Mouse (Mus musculus) limb, embryonic 13.5 days (tissue): Measurements from ENCODE around the gene Ptprn. TPM values are rescaled to one million over a fixed set of nuclear protein-coding genes. Genes with fewer than 3 reads are reported as not detected.
"Not testable (repeated sequence)": the region's sequence is repeated elsewhere in the genome, so short reads cannot be mapped to it uniquely, and the experiment has no call there.

Experiments used
- ATAC-seq: fragments of 200-750 bp; cut with Nextera tagmentation; 2 replicates; pipeline ENCODE4 v1.8.0; 2017; ENCODE audit warnings: low read depth, moderate number of reproducible peaks, moderate TSS enrichment; ENCODE audit not compliant: low FRiP score
- H3K27ac ChIP-seq: fragments of 300-500 bp; sonication (generic); 2 replicates; pipeline ENCODE4 v1.5.1; 2015; ENCODE audit warnings: inconsistent platforms, mild to moderate bottlenecking, moderate library complexity
- H3K27me3 ChIP-seq: fragments of 300-500 bp; sonication (generic); 2 replicates; pipeline ENCODE4 v1.6.1; 2015; ENCODE audit warnings: mild to moderate bottlenecking, inconsistent platforms
- H3K36me3 ChIP-seq: fragments of 300-500 bp; sonication (generic); 2 replicates; pipeline ENCODE4 v1.6.1; 2015; ENCODE audit warnings: inconsistent platforms, mild to moderate bottlenecking, moderate library complexity
- H3K4me1 ChIP-seq: fragments of 300-500 bp; sonication (generic); 2 replicates; pipeline ENCODE4 v1.6.1; 2015; ENCODE audit warnings: inconsistent platforms
- H3K4me2 ChIP-seq: fragments of 300-500 bp; sonication (generic); replicated peaks from 2 replicates; pipeline ENCODE4 v1.6.1; 2015; ENCODE audit warnings: inconsistent platforms, mild to moderate bottlenecking, moderate library complexity
- H3K4me3 ChIP-seq: fragments of 300-500 bp; sonication (generic); 2 replicates; pipeline ENCODE4 v1.5.1; 2015; ENCODE audit warnings: moderate library complexity, mild to moderate bottlenecking, inconsistent platforms
- H3K9ac ChIP-seq: fragments of 300-500 bp; sonication (generic); 2 replicates; pipeline ENCODE4 v1.6.1; 2015; ENCODE audit warnings: mild to moderate bottlenecking, inconsistent platforms
- H3K9me3 ChIP-seq: fragments of 300-500 bp; sonication (generic); 2 replicates; pipeline ENCODE4 v1.6.1; 2016; ENCODE audit warnings: inconsistent platforms
- WGBS: fragments of 180-500 bp; shearing (Covaris S2); methylation state at CpG from one replicate; pipeline ENCODE4 v1.1.7; 2015; 5-methylcytosine and 5-hydroxymethylcytosine counted together
- polyA plus RNA-seq: library from polyadenylated mRNA; unstranded; fragments of >200 nt; fragmentation: Nextera tagmentation; extraction: Ambion mirVana; gene quantifications from 2 replicates; pipeline ENCODE4 v1.2.1, GENCODE M21; 2015

Ptprn gene
- polyA plus RNA-seq, 1 experiment from 2014 or later: 0.24 TPM

DNA sequence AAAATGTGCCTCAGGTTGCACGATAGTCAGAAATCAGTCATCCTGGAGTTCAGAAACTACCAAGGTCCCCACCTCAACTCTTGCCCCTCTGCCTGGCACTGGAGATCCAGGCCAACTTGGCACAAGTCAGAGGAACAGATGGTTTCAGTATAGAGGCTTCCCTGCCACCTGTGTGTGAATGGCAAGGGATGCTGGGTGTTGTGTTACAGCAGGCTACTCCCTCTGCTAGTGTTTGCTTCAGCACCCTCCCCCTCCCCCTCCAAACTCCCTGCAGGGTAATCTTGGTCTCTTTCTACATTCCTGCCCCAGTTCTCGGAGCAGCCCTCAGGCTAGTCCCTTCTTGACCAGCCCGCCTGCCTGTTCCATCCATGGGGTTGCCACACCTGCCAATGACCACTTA lies 13.8 kb downstream of the Ptprn start:
- ATAC-seq: no peak
- Histone ChIP-seq H3K4me2 (no peak overlapping the region), H3K9ac (no peak overlapping the region), H3K9me3 (no peaks in the 10 kb centered on the region), H3K4me3 (no peak overlapping the region), H3K27ac (no peak overlapping the region), H3K36me3 (no peaks in the 10 kb centered on the region; the same call in 1 of the 2 replicates), H3K4me1 (peaks cover 18% of the 10 kb centered on the region), H3K27me3 (peaks cover 10% of the 10 kb centered on the region; the same call in 1 of the 2 replicates)
- 35% methylated on average over 3 of the region's 3 CpGs for WGBS

DNA sequence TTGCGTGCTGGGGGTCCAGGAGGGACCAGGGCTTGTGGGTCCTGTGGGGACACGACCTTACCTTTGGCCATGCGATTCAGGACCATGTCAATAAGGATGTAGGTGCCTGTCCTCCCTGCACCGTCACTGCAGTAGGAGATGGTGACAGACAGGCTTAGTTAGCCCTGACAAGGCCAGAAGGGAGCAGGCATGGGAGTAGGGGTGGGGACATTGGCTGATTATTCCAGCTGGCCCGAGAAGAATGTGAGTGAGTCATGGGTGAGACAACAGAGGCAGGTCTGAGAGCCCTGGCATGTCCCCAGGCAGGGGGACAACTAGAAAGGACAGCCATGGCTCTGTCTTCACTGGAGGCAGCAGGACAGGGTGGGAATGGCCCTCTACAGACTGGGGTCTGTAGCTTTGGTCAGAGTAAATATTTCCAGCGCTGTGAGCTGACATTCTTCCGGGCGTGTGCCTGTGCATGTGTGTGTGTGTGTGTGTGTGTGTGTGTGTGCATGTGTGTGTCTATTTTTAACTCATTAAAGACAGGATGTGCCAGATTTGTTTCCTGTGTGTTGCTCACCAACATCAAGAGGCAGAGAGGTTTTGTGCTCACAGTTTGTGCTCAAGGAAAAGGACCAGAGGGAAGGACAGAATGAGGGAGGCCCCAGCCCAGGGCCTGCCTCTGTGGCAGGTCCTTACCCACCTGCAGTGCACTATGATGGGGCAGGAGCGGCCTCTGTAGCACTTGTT lies 16.1 kb downstream of the Ptprn start:
- ATAC-seq: no peak
- no peak overlapping the region for H3K4me3 ChIP-seq
- peaks cover 13% of the 10 kb centered on the region for H3K36me3 ChIP-seq
- peak overlapping the region; percentile 13 for H3K9ac ChIP-seq
- no peak overlapping the region for H3K4me2 ChIP-seq
- no peak overlapping the region; the same call in 1 of the 2 replicates for H3K27ac ChIP-seq
- peaks cover 18% of the 10 kb centered on the region for H3K4me1 ChIP-seq
- H3K9me3 ChIP-seq: no peaks in the 10 kb centered on the region
- peaks cover 10% of the 10 kb centered on the region; the same call in 1 of the 2 replicates for H3K27me3 ChIP-seq
- WGBS: 49% methylated on average over 9 of the region's 9 CpGs

DNA sequence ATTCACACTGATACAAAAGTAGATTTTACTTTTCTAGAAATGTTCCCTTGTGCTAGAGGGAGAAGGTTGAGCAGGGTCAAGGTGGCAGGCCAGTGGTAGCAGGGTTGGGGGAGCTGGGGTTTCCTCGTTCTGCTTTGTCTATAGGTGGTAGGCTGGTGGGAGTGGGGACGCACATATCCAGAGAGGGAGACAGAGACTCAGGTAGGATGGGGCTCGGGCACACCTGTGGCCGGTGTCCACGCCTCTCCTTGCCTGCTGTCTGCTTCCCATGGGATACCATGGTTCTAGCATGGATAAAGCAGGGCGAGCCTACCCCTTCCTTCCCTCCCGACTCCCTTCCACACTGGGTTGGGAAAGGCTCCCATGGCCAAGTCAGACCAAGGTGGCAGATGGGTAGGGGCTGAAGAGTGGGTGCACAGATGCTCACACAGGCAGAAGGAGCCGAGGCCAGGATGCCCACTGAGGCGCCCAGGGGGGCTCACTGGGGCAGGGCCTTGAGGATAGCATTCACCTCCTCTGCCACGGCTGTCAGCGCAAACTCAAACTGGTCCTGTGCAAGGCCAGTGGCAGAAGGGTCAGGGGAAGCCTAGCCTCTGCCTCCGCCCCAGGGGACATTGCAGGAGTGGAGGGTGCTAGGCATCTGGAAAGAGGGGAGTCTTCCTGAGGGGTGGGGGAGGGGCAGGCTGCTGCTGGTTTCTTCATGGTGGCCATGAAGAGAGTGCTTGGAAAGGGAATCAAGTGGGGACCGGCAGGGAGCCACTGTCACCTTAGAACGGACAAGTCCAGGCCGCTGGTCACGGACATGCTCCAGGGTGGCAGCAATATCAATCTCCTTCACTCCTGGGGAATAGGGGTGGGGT lies 17.0 kb downstream of the Ptprn start:
- 78% methylated on average over 16 of the region's 16 CpGs for WGBS
- Histone ChIP-seq H3K4me3 (no peak overlapping the region), H3K27me3 (peaks cover 3% of the 10 kb centered on the region; the same call in 1 of the 2 replicates), H3K9me3 (no peaks in the 10 kb centered on the region), H3K4me2 (no peak overlapping the region), H3K27ac (no peak overlapping the region), H3K4me1 (peaks cover 18% of the 10 kb centered on the region), H3K36me3 (peaks cover 18% of the 10 kb centered on the region), H3K9ac (0 out of 2 replicates have a peak overlapping the region, but pooled peaks have one; percentile 13)
- ATAC-seq: no peak

DNA sequence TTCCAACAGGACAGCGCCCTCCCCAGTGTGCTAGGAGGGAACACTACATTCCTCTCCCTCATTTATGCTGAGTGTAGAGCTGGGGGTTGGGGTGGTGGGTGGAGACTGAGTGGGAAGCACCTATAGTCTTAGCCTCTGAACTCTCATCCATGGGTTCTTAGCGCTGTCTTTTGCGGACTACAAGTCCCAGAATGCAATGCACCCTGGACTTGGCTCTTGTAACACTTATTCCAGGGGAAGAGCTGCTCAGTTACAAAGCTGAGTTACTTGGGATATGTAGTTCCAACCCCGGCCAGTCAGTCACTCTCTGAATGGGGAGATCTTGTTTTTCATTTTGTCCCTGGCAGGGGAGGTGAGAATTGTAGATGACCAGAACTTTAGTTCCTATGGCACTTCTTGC lies 19.5 kb downstream of the Ptprn start:
- no peak overlapping the region for H3K4me2 ChIP-seq
- no peaks in the 10 kb centered on the region for H3K9me3 ChIP-seq
- no peak overlapping the region for H3K9ac ChIP-seq
- 24% methylated on average over 4 of the region's 4 CpGs for WGBS
- H3K27ac ChIP-seq: no peak overlapping the region
- H3K4me1 ChIP-seq: peaks cover 10% of the 10 kb centered on the region
- H3K4me3 ChIP-seq: no peak overlapping the region
- peak; percentile 60; the same call in 1 of the 2 replicates for ATAC-seq
- H3K36me3 ChIP-seq: peaks cover 36% of the 10 kb centered on the region
- H3K27me3 ChIP-seq: no peaks in the 10 kb centered on the region

DNA sequence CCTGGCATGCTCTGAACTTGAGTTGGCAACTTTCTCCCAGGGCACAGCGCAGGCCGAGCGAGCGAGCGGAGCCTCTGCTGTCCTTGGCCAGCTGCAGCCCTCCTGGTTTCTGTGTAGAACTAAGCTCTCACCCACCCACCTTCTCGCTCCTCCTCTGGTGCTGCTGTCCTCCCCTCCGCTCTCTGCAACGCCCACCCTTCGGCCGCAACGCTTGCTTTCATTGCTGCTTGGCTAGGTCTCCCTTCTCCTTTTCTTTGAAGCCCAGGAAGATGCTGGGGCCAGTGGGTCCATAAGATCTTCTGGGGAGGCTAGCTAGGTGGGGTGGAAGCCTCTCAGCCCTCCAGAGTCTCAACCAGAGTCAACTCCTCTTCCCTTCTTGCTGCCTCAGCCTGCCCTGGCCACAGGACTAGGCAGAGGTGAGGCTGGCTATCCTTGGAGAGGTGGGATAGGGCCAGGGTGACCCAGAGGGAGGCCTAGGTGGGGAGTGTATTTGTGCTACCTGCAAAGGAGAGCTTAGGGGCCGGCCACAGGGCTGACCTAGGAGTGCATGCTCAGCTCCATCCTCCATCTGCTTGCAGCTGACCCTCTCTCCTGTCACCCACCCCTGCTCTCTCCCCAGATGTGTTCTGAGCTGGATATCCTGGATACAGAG lies 20.0 kb downstream of the Ptprn start:
- no peak for ATAC-seq
- H3K9ac ChIP-seq: no peak overlapping the region
- H3K4me3 ChIP-seq: no peak overlapping the region
- H3K4me1 ChIP-seq: peaks cover 13% of the 10 kb centered on the region
- peaks cover 40% of the 10 kb centered on the region for H3K36me3 ChIP-seq
- H3K27me3 ChIP-seq: no peaks in the 10 kb centered on the region
- WGBS: 89% methylated on average over 12 of the region's 12 CpGs
- H3K4me2 ChIP-seq: no peak overlapping the region
- no peak overlapping the region for H3K27ac ChIP-seq
- no peaks in the 10 kb centered on the region for H3K9me3 ChIP-seq

DNA sequence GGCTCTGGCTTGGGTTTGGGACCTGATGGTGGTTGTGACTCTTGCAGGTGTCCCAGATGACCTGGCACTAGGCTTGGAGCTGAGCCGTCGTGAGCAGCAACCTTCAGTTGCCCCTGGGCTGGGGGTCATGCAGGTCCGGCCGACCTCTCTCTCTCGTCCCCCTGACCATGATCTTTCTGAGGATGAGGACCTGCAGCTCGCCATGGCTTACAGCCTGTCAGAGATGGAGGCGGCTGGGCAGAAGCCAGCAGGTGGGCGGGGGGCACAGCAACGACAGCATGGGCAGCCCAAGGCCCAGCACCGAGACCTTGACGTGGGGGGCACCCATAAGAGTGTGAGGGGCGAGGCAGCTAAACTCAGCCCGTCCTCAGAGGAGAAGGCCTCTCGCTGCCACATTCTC lies 20.9 kb downstream of the Ptprn start:
- Histone ChIP-seq H3K4me1 (peaks cover 11% of the 10 kb centered on the region), H3K27me3 (no peaks in the 10 kb centered on the region), H3K4me2 (no peak overlapping the region), H3K36me3 (peaks cover 44% of the 10 kb centered on the region), H3K27ac (no peak overlapping the region), H3K9me3 (no peaks in the 10 kb centered on the region), H3K9ac (no peak overlapping the region), H3K4me3 (no peak overlapping the region)
- no peak for ATAC-seq
- WGBS: 86% methylated on average over 14 of the region's 14 CpGs

DNA sequence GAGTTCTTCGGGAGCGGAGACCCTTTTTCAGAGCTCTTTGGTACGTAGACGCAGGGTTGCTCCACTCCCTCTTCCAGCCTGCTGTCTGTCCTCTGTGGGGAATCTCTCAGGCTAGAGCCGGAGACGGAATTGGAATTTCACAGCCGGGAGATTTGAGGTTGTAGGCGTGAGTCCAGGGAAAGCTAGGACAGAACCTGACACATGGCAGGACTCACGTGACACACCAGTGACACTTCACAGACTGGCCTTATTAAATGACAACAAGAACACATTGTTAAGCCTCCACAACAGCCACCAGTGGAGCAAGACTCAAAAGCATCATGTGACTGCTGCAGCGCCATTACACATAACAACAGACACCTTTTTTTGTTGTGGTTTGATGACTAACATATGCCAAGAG lies 24.7 kb downstream of the Ptprn start:
- no peak overlapping the region for H3K4me3 ChIP-seq
- peaks cover 44% of the 10 kb centered on the region for H3K36me3 ChIP-seq
- no peak for ATAC-seq
- H3K9me3 ChIP-seq: no peaks in the 10 kb centered on the region
- H3K4me2 ChIP-seq: no peak overlapping the region
- H3K27ac ChIP-seq: no peak overlapping the region; the same call in 1 of the 2 replicates
- no peak overlapping the region for H3K9ac ChIP-seq
- H3K27me3 ChIP-seq: no peaks in the 10 kb centered on the region
- peaks cover 20% of the 10 kb centered on the region for H3K4me1 ChIP-seq
- WGBS: 59% methylated on average over 10 of the region's 10 CpGs

DNA sequence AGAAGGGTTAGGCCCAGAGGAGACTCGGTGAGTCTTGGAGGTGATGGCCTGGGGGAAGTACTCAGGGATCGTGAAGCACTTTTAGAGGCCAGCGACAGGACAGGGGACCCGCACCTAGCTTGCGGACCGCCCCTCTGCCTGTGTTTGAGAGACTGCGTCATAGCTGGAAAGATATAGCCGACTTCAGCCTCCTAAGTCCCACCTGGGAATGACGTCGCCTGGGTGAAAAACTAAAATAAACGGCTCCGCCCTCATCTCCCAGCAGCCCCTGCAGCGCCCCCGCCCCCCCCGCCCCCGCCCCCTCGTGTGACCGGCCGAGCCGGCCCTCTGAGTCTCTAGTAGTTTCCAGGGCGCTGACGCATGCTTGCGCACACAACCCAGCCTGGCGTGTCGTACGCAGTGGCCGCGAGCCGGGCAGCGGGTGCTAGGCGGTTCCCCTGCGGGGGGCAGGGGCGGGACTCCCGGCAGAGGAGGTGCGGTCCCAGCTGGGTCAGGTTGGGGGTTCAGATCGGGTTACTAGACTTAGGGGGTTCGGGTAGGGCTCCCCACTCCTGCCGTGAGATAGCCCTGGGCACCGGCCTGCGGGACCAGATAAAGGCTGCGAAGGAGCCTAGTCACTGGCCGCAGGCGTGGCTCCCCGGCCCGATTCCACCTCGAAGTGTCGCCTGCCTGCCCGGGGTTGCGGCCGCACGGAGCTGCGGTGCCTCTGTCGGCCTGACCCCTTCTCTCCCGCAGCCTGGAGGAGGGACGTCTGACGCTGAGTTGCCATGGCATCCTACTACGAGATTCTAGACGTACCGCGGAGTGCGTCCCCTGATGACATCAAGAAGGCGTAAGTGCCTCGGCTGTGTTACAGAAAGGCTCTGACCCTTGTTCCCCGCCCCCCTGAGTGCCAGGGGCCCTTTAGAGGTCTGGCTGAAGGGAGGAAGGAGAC lies 27.9 kb downstream of the Ptprn start, which contains the start of gene Dnajb2:
Dnajb2 (plus strand) TSS at position 290 of the 934 bp plus-strand sequence.
- WGBS: under 1% methylated on average over 64 of the region's 64 CpGs
- ATAC-seq: peak; percentile 89
- peak within 1 kb of the TSS; percentile 89 for H3K4me2 ChIP-seq
- H3K27me3 ChIP-seq: no peaks in the 10 kb centered on the region
- H3K9ac ChIP-seq: peak within 1 kb of the TSS; percentile 88
- peaks cover 19% of the 10 kb centered on the region for H3K36me3 ChIP-seq
- peak within 1 kb of the TSS; percentile 76 for H3K4me3 ChIP-seq
- peak within 1 kb of the TSS; percentile 81 for H3K27ac ChIP-seq
- H3K9me3 ChIP-seq: no peaks in the 10 kb centered on the region
- H3K4me1 ChIP-seq: peaks cover 20% of the 10 kb centered on the region

DNA sequence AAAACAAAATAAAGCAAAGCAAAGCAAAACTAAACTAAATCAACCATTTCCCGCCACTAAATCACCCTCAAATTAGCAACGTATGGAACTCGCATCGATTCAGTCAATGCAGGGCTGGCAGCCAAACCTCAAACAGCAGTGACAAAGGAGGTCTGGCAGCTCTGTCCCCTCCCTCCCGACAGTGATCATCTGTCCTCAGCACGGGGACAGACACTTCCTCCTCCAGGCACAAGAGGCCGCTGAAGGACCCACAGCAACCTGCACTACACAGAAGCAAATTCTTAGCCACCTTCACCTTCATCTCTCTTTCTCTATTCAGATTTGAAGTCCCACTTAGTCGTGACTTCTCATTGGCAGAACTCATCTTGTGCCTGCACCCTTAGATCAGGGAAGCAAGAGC lies 29.7 kb downstream of the Ptprn start:
- peaks cover 19% of the 10 kb centered on the region for H3K4me1 ChIP-seq
- H3K27ac ChIP-seq: no peak overlapping the region
- H3K9ac ChIP-seq: no peak overlapping the region
- H3K4me2 ChIP-seq: no peak overlapping the region
- WGBS: 1% methylated on average over 8 of the region's 8 CpGs
- peaks cover 5% of the 10 kb centered on the region; the same call in 1 of the 2 replicates for H3K36me3 ChIP-seq
- no peaks in the 10 kb centered on the region for H3K9me3 ChIP-seq
- H3K27me3 ChIP-seq: 0 out of 2 replicates have a peak, but pooled peaks cover 4% of the 10 kb centered on the region
- no peak for ATAC-seq
- no peak overlapping the region for H3K4me3 ChIP-seq

DNA sequence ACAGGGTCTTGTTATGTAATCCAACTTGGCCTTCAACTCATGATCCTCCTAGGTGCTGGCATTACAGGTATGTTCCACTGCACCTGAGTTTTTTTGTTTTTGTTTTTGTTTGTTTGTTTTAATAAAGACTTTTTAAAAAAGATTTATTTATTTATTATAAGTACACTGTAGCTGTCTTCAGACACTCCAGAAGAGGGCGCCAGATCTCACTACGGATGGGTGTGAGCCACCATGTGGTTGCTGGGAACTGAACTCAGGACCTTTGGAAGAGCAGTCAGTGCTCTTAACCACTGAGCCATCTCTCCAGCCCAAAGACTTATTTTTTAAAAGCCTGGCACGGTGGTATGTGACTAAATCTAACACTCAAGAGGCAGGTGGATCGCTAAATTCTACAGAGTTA lies 31.8 kb downstream of the Ptprn start:
- H3K36me3 ChIP-seq, H3K27ac ChIP-seq, H3K9ac ChIP-seq, H3K9me3 ChIP-seq, H3K4me3 ChIP-seq, H3K27me3 ChIP-seq, ATAC-seq, H3K4me2 ChIP-seq: not testable (repeated sequence)
- 65% methylated on average over 4 of the region's 4 CpGs for WGBS
- H3K4me1 ChIP-seq: peaks cover 14% of the 10 kb centered on the region

DNA sequence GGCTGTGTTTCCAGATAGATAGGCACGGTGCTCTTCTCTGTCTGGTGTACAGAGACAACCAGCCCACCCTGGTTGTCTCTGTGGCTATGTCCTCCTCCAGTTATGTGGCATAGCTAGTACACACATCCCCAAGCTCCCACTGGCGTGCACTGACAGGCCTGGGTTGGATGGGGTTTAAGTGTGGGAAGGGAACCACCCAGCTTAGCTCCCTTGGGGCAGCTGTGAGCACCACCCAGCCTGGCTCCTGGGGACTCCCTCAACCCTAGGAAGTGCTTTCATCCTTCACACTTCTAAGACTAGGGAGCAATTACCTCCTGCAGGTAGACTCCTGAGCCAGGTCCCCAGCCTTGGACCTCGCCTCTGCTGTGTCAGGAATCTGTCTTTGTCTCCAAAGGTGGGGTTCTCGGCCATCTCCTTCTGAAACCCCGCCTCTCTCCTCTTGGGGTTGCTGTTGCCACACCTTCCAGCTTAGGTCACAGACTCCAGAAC lies 32.6 kb downstream of the Ptprn start, which contains the start of gene A630095N17Rik:
A630095N17Rik (minus strand) TSS at position 439 of the 489 bp plus-strand sequence.
- Histone ChIP-seq H3K27me3 (0 out of 2 replicates have a peak, but pooled peaks cover 8% of the 10 kb centered on the region), H3K4me3 (no peak within 1 kb of the TSS), H3K9me3 (no peaks in the 10 kb centered on the region), H3K27ac (no peak within 1 kb of the TSS), H3K36me3 (no peaks in the 10 kb centered on the region), H3K4me2 (no peak within 1 kb of the TSS), H3K9ac (no peak within 1 kb of the TSS), H3K4me1 (peaks cover 6% of the 10 kb centered on the region)
- 63% methylated on average over 5 of the region's 5 CpGs for WGBS
- ATAC-seq: no peak
